Mouse (Mus musculus) bone marrow, adult 2 months (tissue): ENCODE measurements around the gene Slc6a3.

Source experiments
- CTCF ChIP-seq: fragments of 200-500 bp; IDR thresholded peaks from 2 replicates; pipeline ENCODE4 v1.5.1; 2011; ENCODE audit warnings: low read length, control low read depth; ENCODE audit not compliant: control insufficient read depth, insufficient read depth
- POLR2A ChIP-seq: fragments of 200-500 bp; IDR thresholded peaks from 2 replicates; pipeline ENCODE4 v1.6.1; 2011; ENCODE audit warnings: low read depth, mild to moderate bottlenecking, control low read depth, low read length, borderline replicate concordance; ENCODE audit not compliant: control insufficient read depth

GRCm38 (mm10) chr13:73499893-73500604, 36.5 kb upstream of the Slc6a3 start:
- no peak for TF ChIP-seq CTCF
- TF ChIP-seq POLR2A: no peak
